Mouse (Mus musculus) limb, embryonic 10.5 days (tissue): ENCODE measurements around the gene Igf1r. TPM values are rescaled to one million over a fixed set of nuclear protein-coding genes. Genes with fewer than 3 reads are reported as not detected.

Experiments
- DNase-seq: peaks from one replicate; pipeline ENCODE4 v3.0.0-alpha.2; 2017; ENCODE audit warnings: low spot score
- H3K27ac ChIP-seq: fragments of 300-500 bp; sonication (generic); 2 replicates; pipeline ENCODE4 v1.5.1; 2016; ENCODE audit warnings: mild to moderate bottlenecking
- H3K27me3 ChIP-seq: fragments of 300-500 bp; sonication (generic); 2 replicates; pipeline ENCODE4 v1.6.1; 2016; ENCODE audit warnings: low read depth, mild to moderate bottlenecking; ENCODE audit not compliant: poor library complexity, severe bottlenecking
- H3K36me3 ChIP-seq: fragments of 300-500 bp; sonication (generic); 2 replicates; pipeline ENCODE4 v1.6.1; 2016; ENCODE audit warnings: mild to moderate bottlenecking, moderate library complexity
- H3K4me1 ChIP-seq: fragments of 300-500 bp; sonication (generic); 2 replicates; pipeline ENCODE4 v1.6.1; 2016
- H3K4me3 ChIP-seq: fragments of 300-500 bp; sonication (generic); 2 replicates; pipeline ENCODE4 v1.5.1; 2016; ENCODE audit warnings: mild to moderate bottlenecking, moderate library complexity
- H3K9me3 ChIP-seq: fragments of 300-500 bp; sonication (generic); replicated peaks from 2 replicates; pipeline ENCODE4 v1.6.1; 2016; ENCODE audit warnings: mild to moderate bottlenecking
- WGBS: fragments of 180-500 bp; shearing (Covaris S2); methylation state at CpG from one replicate; pipeline ENCODE4 v1.1.7; 2016; 5-methylcytosine and 5-hydroxymethylcytosine counted together
- polyA plus RNA-seq: library from polyadenylated mRNA; unstranded; fragments of >200 nt; fragmentation: Nextera tagmentation; extraction: Ambion mirVana; gene quantifications from 2 replicates; pipeline ENCODE4 v1.2.1, GENCODE M21; 2016

Igf1r gene
- polyA plus RNA-seq, 1 experiment from 2014 or later: 27.9 TPM

DNA sequence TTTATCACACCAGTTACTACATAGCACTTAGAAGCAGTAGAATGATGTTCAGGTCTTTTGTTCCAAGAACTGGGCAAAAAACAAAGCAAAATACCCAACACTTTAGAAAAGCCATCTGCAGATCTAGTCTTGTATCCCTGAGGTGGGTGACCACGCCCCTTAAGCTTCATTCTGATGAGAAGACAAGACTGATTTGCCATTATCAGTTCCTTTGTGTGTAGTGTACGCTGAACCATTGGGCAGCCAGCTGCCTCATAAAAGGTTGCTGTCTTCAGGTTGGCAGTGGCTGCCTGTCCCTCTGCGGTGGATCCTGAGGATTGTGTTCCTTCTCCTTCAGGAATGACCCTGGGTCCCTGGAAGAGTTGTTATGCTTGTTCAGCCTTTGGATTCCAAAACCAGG, 11.1 kb downstream of the Igf1r start:
- H3K4me3 ChIP-seq: no peak overlapping the region
- H3K9me3 ChIP-seq: no peaks in the 10 kb centered on the region
- DNase-seq: no peak
- H3K27ac ChIP-seq: no peak overlapping the region
- 87% methylated on average over 3 of the region's 3 CpGs for WGBS
- peaks cover 15% of the 10 kb centered on the region; the same call in 1 of the 2 replicates for H3K36me3 ChIP-seq
- H3K27me3 ChIP-seq: no peaks in the 10 kb centered on the region
- peaks cover 72% of the 10 kb centered on the region for H3K4me1 ChIP-seq

DNA sequence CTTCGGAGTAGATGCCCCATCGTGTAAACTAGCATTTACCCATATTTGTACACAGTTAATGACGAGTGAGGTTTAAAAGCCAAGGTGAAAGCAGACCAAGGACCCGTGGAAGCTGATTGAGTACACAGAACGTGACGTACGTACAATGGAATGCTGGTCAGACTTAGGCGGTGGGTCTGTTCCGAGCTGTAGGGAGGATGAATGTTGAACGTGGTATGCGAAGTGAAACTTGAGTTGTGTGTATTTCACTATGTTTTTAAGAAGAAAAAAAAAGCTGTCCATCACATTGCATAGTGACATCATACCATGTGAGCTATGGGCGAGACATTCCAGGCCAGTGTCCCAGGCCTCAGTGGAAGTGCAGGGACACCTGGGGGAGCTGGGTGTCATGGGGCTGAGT, 15.8 kb downstream of the Igf1r start:
- H3K4me1 ChIP-seq: peaks cover 61% of the 10 kb centered on the region
- no peak overlapping the region for H3K4me3 ChIP-seq
- H3K27me3 ChIP-seq: no peaks in the 10 kb centered on the region
- peaks cover 24% of the 10 kb centered on the region for H3K36me3 ChIP-seq
- H3K9me3 ChIP-seq: no peaks in the 10 kb centered on the region
- 88% methylated on average over 12 of the region's 12 CpGs for WGBS
- H3K27ac ChIP-seq: no peak overlapping the region
- DNase-seq: peak; percentile 25

DNA sequence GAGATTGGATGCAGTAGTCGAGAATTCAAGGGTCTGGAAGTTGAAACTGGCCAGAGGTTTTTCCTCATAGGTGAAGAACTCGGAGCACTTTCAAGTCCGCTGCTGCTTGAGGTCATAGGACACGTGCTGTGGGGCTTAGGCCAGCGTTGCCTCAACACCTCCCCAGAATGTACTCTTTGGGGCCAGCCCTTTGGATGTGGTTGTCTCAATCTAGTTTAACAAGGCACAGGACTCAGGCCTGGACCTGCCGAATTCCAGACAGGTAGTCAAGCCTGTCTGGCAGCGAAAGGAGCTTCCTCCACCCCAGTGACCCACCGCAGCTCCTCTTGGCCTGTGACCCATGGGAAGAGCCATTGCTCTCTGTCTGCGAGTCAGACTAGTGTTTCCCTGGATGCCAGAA, 16.4 kb downstream of the Igf1r start:
- H3K4me3 ChIP-seq: no peak overlapping the region
- no peaks in the 10 kb centered on the region for H3K27me3 ChIP-seq
- H3K4me1 ChIP-seq: peaks cover 63% of the 10 kb centered on the region
- DNase-seq: no peak
- H3K36me3 ChIP-seq: peaks cover 24% of the 10 kb centered on the region
- no peaks in the 10 kb centered on the region for H3K9me3 ChIP-seq
- H3K27ac ChIP-seq: no peak overlapping the region
- 81% methylated on average over 9 of the region's 9 CpGs for WGBS

DNA sequence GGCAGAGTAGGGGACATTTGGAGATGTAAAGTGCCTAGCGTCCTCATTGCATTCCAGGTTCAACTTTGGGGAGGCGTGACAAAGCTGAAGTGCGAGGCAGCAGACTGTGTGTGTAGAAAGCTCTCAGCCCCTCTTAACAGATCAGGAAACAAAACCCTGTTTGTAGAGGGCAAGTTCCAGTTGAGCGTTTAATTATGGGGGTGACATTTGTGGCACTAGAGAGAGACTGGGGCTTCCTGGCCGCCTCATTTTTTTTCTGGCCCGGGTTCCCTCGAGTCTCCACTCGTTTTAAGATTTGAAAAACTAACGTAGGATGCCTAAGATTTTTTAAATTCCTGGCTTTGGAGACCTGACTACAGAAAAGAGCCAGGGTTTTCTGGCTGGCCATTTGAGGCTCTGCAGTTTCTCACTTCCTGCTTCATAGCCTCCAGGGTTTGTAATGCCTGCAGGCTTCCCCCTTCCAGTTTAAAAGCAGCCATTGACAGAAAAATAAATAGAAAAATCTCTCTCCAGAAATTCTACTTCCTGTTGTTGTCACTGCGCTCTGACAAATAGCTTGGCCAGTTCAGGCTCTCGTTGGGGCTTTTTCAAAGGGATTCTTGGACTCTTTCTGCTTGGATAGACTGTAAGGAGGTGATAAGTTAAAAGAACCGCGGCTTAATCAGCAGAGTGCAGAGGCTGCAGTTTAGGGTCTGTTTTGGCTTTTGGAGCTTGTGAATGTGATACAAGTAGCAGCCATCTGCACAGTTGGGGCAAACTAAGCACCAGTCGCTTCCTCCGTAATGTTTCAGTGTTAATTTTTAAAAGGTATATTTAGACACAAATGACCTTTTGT, 20.8 kb downstream of the Igf1r start:
- peaks cover 62% of the 10 kb centered on the region for H3K4me1 ChIP-seq
- peak overlapping the region; percentile 75 for H3K27ac ChIP-seq
- peak overlapping the region; percentile 16 for H3K4me3 ChIP-seq
- H3K36me3 ChIP-seq: peaks cover 12% of the 10 kb centered on the region
- DNase-seq: no peak
- no peaks in the 10 kb centered on the region for H3K9me3 ChIP-seq
- 16% methylated on average over 15 of the region's 15 CpGs for WGBS
- H3K27me3 ChIP-seq: no peaks in the 10 kb centered on the region

DNA sequence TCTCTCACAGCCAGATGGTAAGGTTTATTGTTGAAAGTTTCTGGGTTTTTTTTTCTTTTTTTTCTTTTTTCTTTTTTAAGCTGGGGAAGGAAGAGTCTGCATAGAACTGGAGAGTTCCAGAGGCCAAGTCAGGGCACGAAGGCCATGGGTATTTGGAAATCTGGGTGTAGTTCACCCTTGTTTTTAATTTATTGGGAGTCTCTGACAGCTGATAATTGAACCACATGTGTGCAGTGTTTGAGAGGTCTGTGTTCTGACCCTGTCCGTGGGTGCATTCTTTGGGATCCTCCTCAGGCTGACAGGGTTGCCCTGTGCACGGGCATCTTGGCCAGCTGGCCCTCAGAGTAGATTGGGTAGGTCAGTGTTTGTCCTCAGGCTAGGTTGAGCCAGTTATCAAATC, 29.3 kb downstream of the Igf1r start:
- 35% methylated on average over 3 of the region's 3 CpGs for WGBS
- Histone ChIP-seq H3K9me3 (no peaks in the 10 kb centered on the region), H3K36me3 (no peaks in the 10 kb centered on the region), H3K4me3 (no peak overlapping the region), H3K27me3 (no peaks in the 10 kb centered on the region), H3K4me1 (peaks cover 60% of the 10 kb centered on the region), H3K27ac (no peak overlapping the region)
- DNase-seq: no peak

DNA sequence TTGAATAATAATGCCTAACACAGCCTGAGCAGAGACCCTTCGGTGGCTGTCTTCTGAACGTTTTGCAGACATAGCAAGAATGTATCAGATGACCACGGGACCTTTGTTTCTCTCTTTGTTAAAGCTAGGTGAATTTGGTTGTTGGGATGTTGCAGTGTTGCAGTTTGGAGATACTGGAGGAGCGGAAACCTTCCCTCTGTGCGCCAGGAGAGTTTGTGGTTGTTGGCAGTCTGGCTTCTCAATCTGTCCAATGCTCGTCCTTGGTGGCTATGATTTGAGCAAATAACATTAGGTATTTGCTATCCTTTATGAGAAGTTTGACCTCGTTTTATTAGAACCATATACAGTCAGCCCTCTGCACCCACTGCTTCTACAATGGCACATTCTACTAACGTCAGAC, 30.2 kb downstream of the Igf1r start:
- Histone ChIP-seq H3K4me1 (peaks cover 54% of the 10 kb centered on the region), H3K27ac (no peak overlapping the region), H3K27me3 (no peaks in the 10 kb centered on the region), H3K36me3 (peaks cover 3% of the 10 kb centered on the region), H3K9me3 (no peaks in the 10 kb centered on the region), H3K4me3 (no peak overlapping the region)
- WGBS: 80% methylated on average over 8 of the region's 8 CpGs
- no peak for DNase-seq

DNA sequence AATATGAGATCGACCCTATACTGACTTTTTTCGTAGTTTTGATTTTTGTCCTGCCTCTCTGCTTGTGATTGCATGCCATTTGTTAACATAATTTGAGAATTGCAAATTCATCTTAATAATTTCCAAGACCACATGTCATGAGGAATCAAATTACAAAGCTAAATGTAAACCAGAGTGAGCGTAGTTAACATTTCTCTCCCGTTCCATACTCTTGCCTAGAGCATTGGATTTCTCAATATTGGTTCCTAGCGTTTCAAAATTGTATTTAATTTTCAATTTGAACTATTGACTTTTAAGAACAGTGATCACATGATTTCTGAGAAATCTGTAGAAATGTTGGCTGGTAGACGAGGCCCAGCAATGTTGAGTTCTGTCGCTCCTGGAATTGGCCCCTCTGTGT, 30.8 kb downstream of the Igf1r start:
- H3K36me3 ChIP-seq: peaks cover 10% of the 10 kb centered on the region
- H3K9me3 ChIP-seq: no peaks in the 10 kb centered on the region
- WGBS: 84% methylated on average over 7 of the region's 7 CpGs
- no peak overlapping the region for H3K4me3 ChIP-seq
- peaks cover 48% of the 10 kb centered on the region for H3K4me1 ChIP-seq
- no peak for DNase-seq
- no peak overlapping the region for H3K27ac ChIP-seq
- no peaks in the 10 kb centered on the region for H3K27me3 ChIP-seq

DNA sequence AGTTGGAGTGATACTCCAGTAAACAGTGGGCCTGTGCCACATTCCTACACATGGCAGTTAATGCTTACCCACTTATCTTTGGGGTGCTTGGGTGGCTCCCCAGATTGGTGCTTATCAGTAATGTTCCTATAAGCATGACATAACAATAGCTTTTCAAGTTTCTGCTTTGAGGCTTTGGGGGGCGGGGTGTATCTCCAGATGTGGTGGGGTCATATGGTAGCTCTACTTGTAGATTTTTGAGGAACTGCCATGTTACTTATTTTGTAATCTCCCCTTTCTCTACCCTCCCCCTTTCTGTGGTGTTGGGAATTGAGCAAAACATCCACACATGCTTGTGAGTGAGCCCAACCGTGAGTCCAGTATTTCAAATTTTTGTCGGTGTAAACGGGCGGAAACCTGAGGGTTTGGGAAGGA, 32.4 kb downstream of the Igf1r start:
- peaks cover 46% of the 10 kb centered on the region for H3K4me1 ChIP-seq
- peaks cover 16% of the 10 kb centered on the region for H3K36me3 ChIP-seq
- no peak for DNase-seq
- no peaks in the 10 kb centered on the region for H3K9me3 ChIP-seq
- WGBS: 86% methylated on average over 5 of the region's 5 CpGs
- H3K27ac ChIP-seq: no peak overlapping the region
- no peaks in the 10 kb centered on the region for H3K27me3 ChIP-seq
- H3K4me3 ChIP-seq: no peak overlapping the region

DNA sequence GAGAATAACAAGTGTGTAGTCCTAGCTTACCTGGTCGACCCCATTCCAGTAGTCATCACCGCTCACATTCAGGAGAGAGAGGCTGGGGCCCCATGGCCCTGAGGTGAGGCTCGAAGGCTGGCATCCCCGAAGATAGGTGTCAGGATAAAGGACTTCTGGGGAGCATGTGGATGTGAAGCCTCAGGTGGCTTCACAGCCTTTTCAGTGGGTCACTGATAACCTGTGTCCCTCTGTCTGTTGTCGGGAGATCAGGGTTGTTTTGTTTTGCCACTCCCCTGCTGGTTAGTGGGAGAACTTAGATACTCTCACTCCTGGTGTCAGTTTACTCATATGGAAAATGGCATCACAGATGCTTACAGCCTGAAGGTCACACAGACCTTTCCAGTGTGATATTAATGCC, 32.9 kb downstream of the Igf1r start:
- DNase-seq: no peak
- 68% methylated on average over 5 of the region's 5 CpGs for WGBS
- Histone ChIP-seq H3K36me3 (peaks cover 16% of the 10 kb centered on the region), H3K27ac (no peak overlapping the region), H3K4me1 (peaks cover 44% of the 10 kb centered on the region), H3K9me3 (no peaks in the 10 kb centered on the region), H3K4me3 (no peak overlapping the region), H3K27me3 (no peaks in the 10 kb centered on the region)

DNA sequence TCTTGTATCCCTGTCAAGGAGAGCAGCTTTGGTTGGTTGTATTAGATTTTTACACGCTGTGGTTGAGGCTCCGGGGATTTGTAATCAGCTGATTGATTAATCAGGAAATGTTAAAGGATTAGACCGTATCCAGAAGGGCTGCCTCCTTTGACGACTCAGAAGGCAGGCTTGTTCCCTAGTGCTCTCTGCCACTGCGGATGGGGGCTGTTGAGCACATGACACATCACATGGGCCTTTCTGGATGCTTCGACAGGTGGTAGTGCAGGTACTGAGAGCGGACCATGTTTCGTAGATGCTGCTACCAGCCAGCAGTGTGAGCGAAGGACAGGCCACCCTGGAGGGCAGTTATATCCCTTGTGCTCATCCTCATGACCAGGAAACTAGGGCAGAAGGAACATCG, 33.6 kb downstream of the Igf1r start:
- DNase-seq: no peak
- Histone ChIP-seq H3K27ac (no peak overlapping the region), H3K36me3 (peaks cover 16% of the 10 kb centered on the region), H3K27me3 (no peaks in the 10 kb centered on the region), H3K4me3 (no peak overlapping the region), H3K4me1 (peaks cover 44% of the 10 kb centered on the region), H3K9me3 (no peaks in the 10 kb centered on the region)
- WGBS: 84% methylated on average over 10 of the region's 10 CpGs

DNA sequence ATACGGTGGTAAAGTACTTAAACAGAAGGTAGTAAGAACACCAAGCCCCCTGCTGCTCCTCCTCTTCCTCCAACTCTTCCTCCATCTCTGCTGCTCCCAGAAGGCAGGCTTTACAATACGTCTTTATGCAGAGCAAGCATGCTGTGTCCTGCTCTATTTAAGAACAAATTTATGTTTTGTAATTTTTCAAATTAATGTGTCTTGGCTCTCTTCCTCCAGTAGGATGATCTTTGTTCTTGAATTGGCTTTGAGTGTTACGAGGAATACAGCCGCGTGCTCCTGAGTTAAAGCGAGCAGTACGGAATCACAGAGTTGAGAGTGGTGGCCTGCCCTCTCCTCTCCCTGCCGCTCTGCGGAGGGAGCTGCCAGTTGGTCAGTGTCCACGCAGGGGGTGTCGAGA, 34.2 kb downstream of the Igf1r start:
- Histone ChIP-seq H3K4me1 (peaks cover 39% of the 10 kb centered on the region), H3K27me3 (no peaks in the 10 kb centered on the region), H3K27ac (no peak overlapping the region), H3K36me3 (peaks cover 16% of the 10 kb centered on the region), H3K9me3 (no peaks in the 10 kb centered on the region), H3K4me3 (no peak overlapping the region)
- 84% methylated on average over 11 of the region's 11 CpGs for WGBS
- DNase-seq: no peak

DNA sequence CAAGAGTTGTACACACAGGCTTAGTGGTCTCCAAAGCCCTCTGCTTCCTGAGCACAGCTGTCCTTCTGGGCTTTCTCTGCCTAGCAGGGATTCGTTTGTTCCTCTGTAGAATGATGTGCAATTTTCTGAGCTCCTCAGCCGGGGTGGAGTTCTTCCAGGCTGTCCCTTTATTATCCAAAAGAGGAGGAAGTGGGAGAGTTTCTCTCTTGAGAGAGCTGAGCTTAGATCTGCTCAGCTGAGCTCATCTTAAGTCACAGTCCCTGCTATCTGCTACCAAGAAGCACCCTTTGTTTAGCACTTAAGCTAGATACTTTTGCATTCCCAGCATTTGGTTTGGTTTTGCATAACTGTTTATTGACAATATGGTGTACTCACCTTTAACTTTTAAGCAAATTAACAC, 36.7 kb downstream of the Igf1r start:
- no peak overlapping the region for H3K4me3 ChIP-seq
- no peaks in the 10 kb centered on the region for H3K9me3 ChIP-seq
- 68% methylated on average over 2 of the region's 2 CpGs for WGBS
- DNase-seq: no peak
- no peak overlapping the region; the same call in 1 of the 2 replicates for H3K27ac ChIP-seq
- H3K27me3 ChIP-seq: no peaks in the 10 kb centered on the region
- H3K36me3 ChIP-seq: peaks cover 16% of the 10 kb centered on the region
- peaks cover 30% of the 10 kb centered on the region for H3K4me1 ChIP-seq

DNA sequence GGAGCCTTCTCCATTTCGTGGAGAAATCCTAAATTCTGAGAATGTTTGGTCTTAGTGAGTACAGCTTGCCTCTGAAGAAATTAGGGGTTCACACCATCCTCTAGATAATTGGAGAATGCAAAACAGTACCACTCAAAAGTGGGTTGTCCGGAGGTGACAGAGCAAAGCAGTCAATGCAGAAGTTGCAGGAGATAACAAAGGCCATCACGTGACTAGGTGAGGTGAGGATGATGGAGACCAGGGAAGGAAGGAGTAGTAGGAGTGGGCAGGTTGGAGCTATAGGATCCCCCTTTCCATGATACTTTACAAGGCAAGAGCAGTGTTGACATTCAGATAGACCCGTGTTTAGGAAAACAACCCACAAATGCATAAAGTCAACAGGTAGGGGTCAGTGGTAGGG, 41.0 kb downstream of the Igf1r start:
- no peak overlapping the region for H3K27ac ChIP-seq
- peaks cover 27% of the 10 kb centered on the region for H3K4me1 ChIP-seq
- peaks cover 8% of the 10 kb centered on the region; the same call in 1 of the 2 replicates for H3K36me3 ChIP-seq
- H3K4me3 ChIP-seq: no peak overlapping the region
- 91% methylated on average over 4 of the region's 4 CpGs for WGBS
- no peaks in the 10 kb centered on the region for H3K9me3 ChIP-seq
- no peak for DNase-seq
- H3K27me3 ChIP-seq: no peaks in the 10 kb centered on the region
